Mouse (Mus musculus) intestine, embryonic 16.5 days (tissue): ENCODE measurements at regions not wholly inside any gene's neighbourhood (a gene's known extent, or its start where the extent isn't known, plus 50 kb on each side); places are given as distances from the start of the nearest gene placed in this dataset.
"Not testable (repeated sequence)": the region's sequence is repeated elsewhere in the genome, so short reads cannot be mapped to it uniquely, and the experiment has no call there.

Source experiments
- ATAC-seq: fragments of 200-750 bp; cut with Nextera tagmentation; 2 replicates; pipeline ENCODE4 v1.8.0; 2017; ENCODE audit warnings: moderate TSS enrichment, moderate library complexity
- H3K27ac ChIP-seq: fragments of 300-500 bp; sonication (generic); 2 replicates; pipeline ENCODE4 v1.5.1; 2014; ENCODE audit warnings: mild to moderate bottlenecking, low read length
- H3K27me3 ChIP-seq: fragments of 300-500 bp; sonication (generic); replicated peaks from 2 replicates; pipeline ENCODE4 v1.6.1; 2014; ENCODE audit warnings: low read length, control low read depth, mixed read lengths; ENCODE audit not compliant: control insufficient read depth, insufficient read depth
- H3K36me3 ChIP-seq: fragments of 300-500 bp; sonication (generic); 2 replicates; pipeline ENCODE4 v1.6.1; 2014; ENCODE audit warnings: low read length, control low read depth; ENCODE audit not compliant: control insufficient read depth, insufficient read depth
- H3K4me1 ChIP-seq: fragments of 300-500 bp; sonication (generic); 2 replicates; pipeline ENCODE4 v1.6.1; 2014; ENCODE audit warnings: low read length, control low read depth, mixed read lengths; ENCODE audit not compliant: control insufficient read depth, insufficient read depth
- H3K4me2 ChIP-seq: fragments of 300-500 bp; sonication (generic); 2 replicates; pipeline ENCODE4 v1.6.1; 2014; ENCODE audit warnings: low read depth, low read length, control low read depth
- H3K4me3 ChIP-seq: fragments of 300-500 bp; sonication (generic); 2 replicates; pipeline ENCODE4 v1.5.1; 2014; ENCODE audit warnings: mild to moderate bottlenecking, low read length
- H3K9ac ChIP-seq: fragments of 300-500 bp; sonication (generic); 2 replicates; pipeline ENCODE4 v1.6.1; 2014; ENCODE audit warnings: low read depth, low read length
- H3K9me3 ChIP-seq: fragments of 300-500 bp; sonication (generic); 2 replicates; pipeline ENCODE4 v1.6.1; 2016; ENCODE audit warnings: low read length, control low read depth; ENCODE audit not compliant: control insufficient read depth
- WGBS: fragments of 180-500 bp; shearing (Covaris S2); extraction: QIAGEN DNeasy Blood & Tissue Kit; methylation state at CpG from one replicate; pipeline ENCODE4 v1.1.7; 2014; 5-methylcytosine and 5-hydroxymethylcytosine counted together

DNA sequence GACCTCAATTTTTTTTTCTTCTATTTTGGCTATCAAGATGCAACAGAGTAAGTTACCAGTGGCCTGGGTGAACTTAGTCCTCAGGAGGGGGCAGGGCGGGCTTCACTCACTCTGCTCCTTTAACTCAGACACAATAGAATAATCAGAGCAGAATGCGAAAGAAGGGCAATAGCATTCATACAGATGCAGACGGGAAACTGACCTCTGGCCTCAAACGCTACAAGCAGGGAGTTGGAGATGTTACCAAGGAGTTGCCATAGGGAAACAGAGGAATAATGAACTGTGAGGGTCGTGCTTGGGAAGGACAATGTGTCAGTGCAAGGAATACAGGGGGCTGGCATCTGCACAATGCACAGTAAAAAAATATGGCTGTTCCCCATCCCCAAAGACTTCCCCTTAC, 116.3 kb downstream of the Cand1 start:
- WGBS: 68% methylated on average over 5 of the region's 5 CpGs
- H3K9me3 ChIP-seq: no peaks in the 10 kb centered on the region
- H3K36me3 ChIP-seq: no peaks in the 10 kb centered on the region
- H3K27ac ChIP-seq: no peak overlapping the region
- H3K4me1 ChIP-seq: no peaks in the 10 kb centered on the region
- ATAC-seq: no peak
- H3K27me3 ChIP-seq: no peaks in the 10 kb centered on the region
- H3K4me3 ChIP-seq: no peak overlapping the region
- H3K4me2 ChIP-seq: no peak overlapping the region
- H3K9ac ChIP-seq: no peak overlapping the region

DNA sequence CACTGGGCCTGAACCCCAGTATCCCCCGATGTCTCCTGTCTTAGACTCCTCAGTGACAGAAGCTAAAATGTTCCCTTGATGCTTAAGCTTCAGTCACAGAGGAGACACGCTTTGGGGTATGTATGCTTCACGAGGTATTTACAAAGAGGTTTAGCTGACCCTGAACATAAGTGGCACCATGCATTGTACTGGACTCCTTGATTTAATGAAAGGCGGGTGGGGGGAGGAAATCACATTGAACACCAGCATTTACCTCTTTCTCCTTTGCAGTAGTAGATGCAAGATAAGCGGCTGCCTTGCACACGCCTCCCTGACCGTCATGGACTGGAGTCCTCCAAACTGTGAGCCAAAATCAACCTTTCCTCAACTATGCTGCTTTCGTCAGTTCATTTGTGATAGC, 117.5 kb downstream of the Cand1 start:
- H3K4me2 ChIP-seq: no peak overlapping the region
- no peak overlapping the region for H3K9ac ChIP-seq
- no peaks in the 10 kb centered on the region for H3K9me3 ChIP-seq
- H3K27ac ChIP-seq: no peak overlapping the region
- no peaks in the 10 kb centered on the region for H3K27me3 ChIP-seq
- WGBS: 93% methylated on average over 8 of the region's 8 CpGs
- H3K4me1 ChIP-seq: no peaks in the 10 kb centered on the region
- no peaks in the 10 kb centered on the region for H3K36me3 ChIP-seq
- no peak for ATAC-seq
- no peak overlapping the region for H3K4me3 ChIP-seq

DNA sequence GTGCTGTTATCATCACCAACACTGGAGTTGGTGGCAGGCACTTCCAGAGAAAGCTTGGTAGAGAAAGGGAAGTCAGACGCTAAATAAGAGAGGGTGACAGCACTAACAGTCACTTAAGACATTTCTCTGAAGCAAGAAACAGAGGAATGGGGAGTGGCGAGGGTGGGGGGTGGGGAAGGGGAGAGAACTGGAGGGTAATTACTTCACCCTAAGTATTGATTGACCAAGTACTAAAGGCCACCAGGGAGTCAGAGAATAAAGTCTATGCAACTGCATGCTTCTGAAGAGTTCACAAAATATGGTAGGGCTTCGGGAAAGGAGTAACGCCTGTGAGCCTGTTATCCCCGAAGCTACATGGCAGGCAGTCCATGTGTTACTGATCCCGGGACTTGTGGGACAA, 118.3 kb downstream of the Cand1 start:
- H3K4me2 ChIP-seq: no peak overlapping the region
- H3K27ac ChIP-seq: no peak overlapping the region
- ATAC-seq: peak; percentile 60
- no peaks in the 10 kb centered on the region for H3K36me3 ChIP-seq
- no peaks in the 10 kb centered on the region for H3K4me1 ChIP-seq
- no peaks in the 10 kb centered on the region for H3K27me3 ChIP-seq
- WGBS: 51% methylated on average over 6 of the region's 6 CpGs
- no peak overlapping the region for H3K9ac ChIP-seq
- H3K4me3 ChIP-seq: no peak overlapping the region
- no peaks in the 10 kb centered on the region for H3K9me3 ChIP-seq

DNA sequence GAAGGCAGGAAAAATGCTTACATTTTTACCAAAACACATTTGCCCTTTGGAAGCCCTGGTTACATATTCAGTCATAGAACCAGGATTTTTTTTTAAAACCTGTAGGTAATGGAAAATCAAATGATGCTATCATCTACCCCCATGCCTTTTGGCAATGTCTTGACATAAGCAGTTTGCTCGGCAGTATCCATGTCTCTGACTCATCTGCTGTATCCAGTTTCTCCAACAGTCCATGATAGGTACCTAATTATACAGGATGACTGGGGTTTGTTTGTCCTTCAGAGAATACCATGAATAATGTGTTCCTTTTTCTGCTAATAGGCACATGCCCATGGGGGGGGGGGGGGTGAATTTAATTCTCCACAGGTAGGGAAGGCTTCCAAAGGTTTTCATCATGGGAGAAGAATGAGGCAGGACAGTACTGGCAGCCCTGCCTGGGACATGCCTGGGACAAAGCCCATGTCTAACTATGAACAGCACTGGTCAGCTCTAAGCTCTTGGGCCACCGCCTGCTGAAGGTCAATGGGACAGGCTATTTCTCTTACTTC, 122.9 kb downstream of the Cand1 start:
- H3K4me2 ChIP-seq: no peak overlapping the region
- H3K27ac ChIP-seq: no peak overlapping the region
- no peak for ATAC-seq
- H3K4me1 ChIP-seq: 0 out of 2 replicates have a peak, but pooled peaks cover 4% of the 10 kb centered on the region
- no peaks in the 10 kb centered on the region for H3K27me3 ChIP-seq
- no peaks in the 10 kb centered on the region for H3K9me3 ChIP-seq
- 79% methylated on average over 2 of the region's 2 CpGs for WGBS
- no peak overlapping the region for H3K9ac ChIP-seq
- H3K36me3 ChIP-seq: no peaks in the 10 kb centered on the region
- H3K4me3 ChIP-seq: no peak overlapping the region

DNA sequence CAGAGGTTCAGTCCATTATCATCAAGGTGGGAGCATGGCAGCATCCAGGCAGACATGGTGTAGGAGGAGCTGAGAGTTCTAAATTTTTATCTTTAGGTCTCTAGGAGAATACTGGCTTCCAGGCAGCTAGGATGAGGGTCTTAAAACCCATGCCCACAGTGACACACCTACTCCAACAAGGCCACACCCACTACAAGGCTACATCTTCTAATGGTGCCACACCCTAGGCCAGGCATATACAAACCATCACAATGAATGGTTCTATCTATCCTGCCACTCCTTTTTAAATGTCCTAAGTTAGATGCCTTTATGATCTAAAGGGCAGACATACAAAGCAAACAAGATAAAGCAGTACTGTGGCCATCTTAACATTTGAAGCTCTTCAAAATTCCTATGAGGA, 124.7 kb downstream of the Cand1 start:
- H3K4me3 ChIP-seq, H3K27ac ChIP-seq, H3K4me1 ChIP-seq, H3K27me3 ChIP-seq, H3K9me3 ChIP-seq, H3K4me2 ChIP-seq, H3K9ac ChIP-seq, H3K36me3 ChIP-seq: not testable (repeated sequence)
- ATAC-seq: peak; percentile 39

DNA sequence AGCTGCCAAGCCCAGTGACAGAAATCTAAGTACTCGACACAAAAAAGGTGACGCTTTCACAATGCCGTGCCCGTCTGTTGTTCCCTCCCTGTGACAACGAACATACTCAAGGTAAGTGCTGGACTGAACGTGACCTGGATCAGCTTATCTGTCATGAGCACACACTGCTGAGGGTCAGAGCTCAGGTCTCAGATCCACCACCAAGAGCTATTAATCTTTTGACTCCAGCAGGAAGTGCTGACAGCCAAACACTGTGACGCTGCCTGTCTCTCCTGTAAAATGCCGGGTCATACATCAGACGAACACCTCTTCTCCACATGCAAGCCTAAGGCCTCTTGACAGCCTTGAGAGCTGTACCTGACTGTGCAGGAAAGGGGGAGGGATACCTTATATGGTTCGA, 125.2 kb downstream of the Cand1 start:
- H3K4me1 ChIP-seq: 0 out of 2 replicates have a peak, but pooled peaks cover 4% of the 10 kb centered on the region
- no peaks in the 10 kb centered on the region for H3K27me3 ChIP-seq
- peak; percentile 93 for ATAC-seq
- H3K9me3 ChIP-seq: no peaks in the 10 kb centered on the region
- 27% methylated on average over 10 of the region's 10 CpGs for WGBS
- no peak overlapping the region for H3K27ac ChIP-seq
- H3K4me2 ChIP-seq: peak overlapping the region; percentile 24; the same call in 1 of the 2 replicates
- peak overlapping the region; percentile 21; the same call in 1 of the 2 replicates for H3K9ac ChIP-seq
- no peaks in the 10 kb centered on the region for H3K36me3 ChIP-seq
- H3K4me3 ChIP-seq: no peak overlapping the region

DNA sequence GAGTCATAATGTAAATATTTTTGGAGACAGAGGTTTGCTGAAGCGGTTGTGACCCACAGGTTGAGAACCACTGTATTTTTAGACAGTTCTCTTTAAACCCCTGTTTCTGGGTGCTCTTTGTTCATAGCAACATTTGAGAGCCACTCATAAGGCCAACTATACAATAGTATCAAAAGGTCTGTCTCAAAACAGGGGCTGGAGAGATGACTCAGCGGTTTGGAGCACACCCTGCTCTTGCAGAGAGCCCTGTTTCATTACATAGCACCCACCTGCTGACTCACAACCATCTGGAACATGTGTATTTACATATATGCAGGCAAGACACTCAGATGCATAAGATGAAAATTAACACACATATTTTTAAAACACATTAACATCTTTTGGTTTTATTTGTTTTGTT, 128.0 kb downstream of the Cand1 start:
- no peak overlapping the region for H3K27ac ChIP-seq
- 0 out of 2 replicates have a peak, but pooled peaks cover 4% of the 10 kb centered on the region for H3K4me1 ChIP-seq
- no peaks in the 10 kb centered on the region for H3K36me3 ChIP-seq
- H3K4me2 ChIP-seq: no peak overlapping the region
- H3K9ac ChIP-seq: no peak overlapping the region
- no peak overlapping the region for H3K4me3 ChIP-seq
- no peak for ATAC-seq
- H3K9me3 ChIP-seq: no peaks in the 10 kb centered on the region
- no peaks in the 10 kb centered on the region for H3K27me3 ChIP-seq
- WGBS: 63% methylated on average over 2 of the region's 2 CpGs

DNA sequence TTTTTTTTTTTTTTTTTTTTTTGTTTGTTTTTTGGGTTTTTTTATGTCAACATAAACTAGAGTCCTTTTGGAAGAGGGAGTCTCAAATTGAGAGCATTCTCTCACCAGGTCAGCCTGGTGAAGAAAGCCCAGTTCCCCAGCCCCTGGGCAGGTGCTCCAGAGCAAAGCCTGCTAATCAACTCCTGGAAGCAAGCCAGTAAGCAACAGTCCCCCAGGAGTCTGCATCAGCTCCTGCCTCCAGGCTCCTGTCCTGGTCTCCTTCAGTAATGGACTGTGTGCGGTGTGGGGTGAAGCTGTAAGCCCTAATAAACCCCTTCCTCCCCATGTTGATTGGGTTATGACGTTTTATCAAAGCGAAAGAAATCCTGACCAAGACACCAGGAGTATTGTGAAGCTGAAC, 128.4 kb downstream of the Cand1 start:
- no peak for ATAC-seq

DNA sequence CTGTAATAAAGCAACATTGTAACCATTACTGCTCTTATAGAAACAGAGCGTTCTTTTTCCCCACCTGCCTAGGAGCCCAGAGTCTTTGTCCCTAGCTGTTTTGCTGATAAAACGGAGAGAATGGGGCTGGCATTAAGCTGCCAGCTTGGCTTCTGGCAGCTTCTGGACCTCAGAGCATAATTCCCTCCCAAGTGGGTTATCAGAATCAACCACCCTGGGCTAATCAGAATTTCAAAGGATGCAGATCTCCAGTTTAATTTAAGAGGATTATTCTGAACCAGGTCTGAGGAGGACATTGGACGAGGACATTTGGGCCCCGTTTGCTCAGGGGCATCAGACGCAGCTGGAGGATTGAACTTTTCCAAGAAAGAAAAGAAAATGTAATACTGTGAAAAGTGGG, 129.2 kb downstream of the Cand1 start:
- Histone ChIP-seq H3K4me2 (no peak overlapping the region), H3K36me3 (no peaks in the 10 kb centered on the region), H3K4me1 (0 out of 2 replicates have a peak, but pooled peaks cover 4% of the 10 kb centered on the region), H3K9me3 (no peaks in the 10 kb centered on the region), H3K27ac (no peak overlapping the region), H3K9ac (no peak overlapping the region), H3K4me3 (no peak overlapping the region), H3K27me3 (no peaks in the 10 kb centered on the region)
- ATAC-seq: no peak
- WGBS: 60% methylated on average over 5 of the region's 5 CpGs

More for the DNA sequence above, 128.4 kb downstream of the Cand1 start:
- no peak overlapping the region for H3K4me3 ChIP-seq
- no peaks in the 10 kb centered on the region for H3K27me3 ChIP-seq
- WGBS: 63% methylated on average over 3 of the region's 3 CpGs
- no peak overlapping the region for H3K9ac ChIP-seq
- H3K36me3 ChIP-seq: no peaks in the 10 kb centered on the region
- no peaks in the 10 kb centered on the region for H3K9me3 ChIP-seq
- no peak overlapping the region for H3K4me2 ChIP-seq
- 0 out of 2 replicates have a peak, but pooled peaks cover 4% of the 10 kb centered on the region for H3K4me1 ChIP-seq
- H3K27ac ChIP-seq: no peak overlapping the region

DNA sequence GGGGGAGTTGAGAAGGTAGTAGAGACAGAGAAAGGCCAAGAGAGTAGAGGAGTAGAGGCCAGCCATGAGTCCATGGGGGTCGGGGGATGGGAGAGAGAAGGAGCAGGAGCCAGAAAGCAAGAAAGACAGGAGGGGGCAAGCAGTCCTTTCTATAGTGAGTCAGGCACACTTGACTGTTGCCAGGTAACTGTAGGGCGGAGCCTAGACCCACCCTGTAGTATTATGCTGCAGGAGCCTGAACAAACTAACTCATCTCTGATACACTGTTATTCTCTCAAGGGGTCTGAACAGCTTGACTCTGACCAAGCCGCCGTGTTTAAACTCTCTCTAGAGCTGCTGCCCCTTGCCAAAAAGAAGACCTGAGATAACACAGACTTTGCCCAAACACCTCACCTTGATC, 130.6 kb downstream of the Cand1 start:
- no peak overlapping the region for H3K27ac ChIP-seq
- H3K36me3 ChIP-seq: no peaks in the 10 kb centered on the region
- no peaks in the 10 kb centered on the region for H3K9me3 ChIP-seq
- H3K4me1 ChIP-seq: no peaks in the 10 kb centered on the region
- H3K4me2 ChIP-seq: no peak overlapping the region
- H3K27me3 ChIP-seq: no peaks in the 10 kb centered on the region
- no peak overlapping the region for H3K9ac ChIP-seq
- H3K4me3 ChIP-seq: no peak overlapping the region
- 62% methylated on average over 4 of the region's 4 CpGs for WGBS
- ATAC-seq: peak; percentile 58; the same call in 1 of the 2 replicates
